Comparison of ENCODE assay signal across 9 mouse cellular contexts in genomic region chr5:133666473-133666872, GRCm38 (mm10).
A peak's percentile ranks its signal among the peaks of the same experiment; 100 is the strongest.
DNase-seq lines count a peak whose midpoint lies in the region; ATAC-seq lines count a peak whose summit lies in the region.
"Had no signal": no experiment of that assay in that cellular context is flagged by ENCODE, and none has a peak within 500 bp of the region (broad histone marks: within the 10 kb centered on the region; RNA-seq: fewer than 3 reads in every experiment).

No protein-coding gene starts in this region.

- no peaks in the 10 kb centered on the region for H3K4me1 ChIP-seq in liver, embryonic 12.5 days
- H3K4me1 ChIP-seq: limb, embryonic 15.5 days had no signal

- H3K27ac ChIP-seq in liver, embryonic 12.5 days = no peak overlapping the region
- H3K27ac ChIP-seq: limb, embryonic 15.5 days had no signal

- no peak for ATAC-seq in cerebellum, adult (ENCODE audit: insufficient number of reproducible peaks, low FRiP score, low TSS enrichment)
- no peak for ATAC-seq in liver, embryonic 12.5 days
- ATAC-seq in megakaryocyte-erythroid progenitor cell, adult 5-6 weeks (replicated peaks; ENCODE audit: low FRiP score, low TSS enrichment, poor library complexity, severe bottlenecking) = 0 out of 2 replicates have a peak, but pooled peaks have one; percentile 41
- ATAC-seq in megakaryocyte, adult 5-6 weeks (ENCODE audit: poor library complexity, severe bottlenecking) = no peak

- H3K9ac ChIP-seq in liver, embryonic 12.5 days = no peak overlapping the region
- H3K9ac ChIP-seq: limb, embryonic 15.5 days had no signal

- H3K4me2 ChIP-seq in liver, embryonic 12.5 days = no peak overlapping the region
- H3K4me2 ChIP-seq: limb, embryonic 15.5 days had no signal

- no peaks in the 10 kb centered on the region for H3K36me3 ChIP-seq in liver, embryonic 12.5 days
- H3K36me3 ChIP-seq: limb, embryonic 15.5 days had no signal

- DNase-seq in cerebellum, adult 11 months = peak; percentile 60
- DNase-seq in liver = peak; percentile 14
- DNase-seq in cerebellum, adult 9-11 months = peak; percentile 50
- peak; percentile 71 to 74 for DNase-seq in kidney, postnatal 4 days

- no peaks in the 10 kb centered on the region for H3K27me3 ChIP-seq in liver, embryonic 12.5 days (replicated peaks)
- H3K27me3 ChIP-seq: limb, embryonic 15.5 days had no signal

- no peak overlapping the region for H3K4me3 ChIP-seq in liver, embryonic 12.5 days
- H3K4me3 ChIP-seq: limb, embryonic 15.5 days had no signal

- 28% methylated on average over 6 of the region's 6 CpGs for WGBS in liver, embryonic 12.5 days (ENCODE audit: insufficient replicate concordance)

- 0 out of 2 replicates have a peak, but pooled peaks cover 5% of the 10 kb centered on the region for H3K9me3 ChIP-seq in liver, embryonic 12.5 days (replicated peaks)
- H3K9me3 ChIP-seq: limb, embryonic 15.5 days had no signal

Comparison
In these comparisons a context has a peak if more than half of its experiments do, and no peak if none do; other contexts are left out.
1. DNase-seq: peak in every context shown above with its lines; median percentile 72 in kidney, postnatal 4 days; 60 in cerebellum, adult 11 months; 50 in cerebellum, adult 9-11 months; 14 in liver.